Mouse (Mus musculus) liver, embryonic 14.5 days (tissue): ENCODE data around the gene Prr15. TPM values are rescaled to one million over a fixed set of nuclear protein-coding genes. Genes with fewer than 3 reads are reported as not detected.

Experiments
- ATAC-seq: fragments of 200-750 bp; cut with Nextera tagmentation; 2 replicates; pipeline ENCODE4 v1.8.0; 2017; ENCODE audit warnings: moderate number of reproducible peaks, mild to moderate bottlenecking, moderate library complexity; ENCODE audit not compliant: insufficient read depth
- DNase-seq, 3 experiments: peaks; one replicate each; pipeline ENCODE4 v3.0.0-alpha.2; 2012 to 2013; ENCODE audit warnings: low read depth in 3 of 3, low spot score in 3 of 3
- H3K27ac ChIP-seq: fragments of 300-500 bp; sonication (generic); 2 replicates; pipeline ENCODE4 v1.5.1; 2014; ENCODE audit warnings: moderate library complexity, mild to moderate bottlenecking, control low read depth, inconsistent platforms
- H3K27me3 ChIP-seq: fragments of 300-500 bp; sonication (generic); 2 replicates; pipeline ENCODE4 v1.6.1; 2014; ENCODE audit warnings: mild to moderate bottlenecking, low read length, moderate library complexity; ENCODE audit not compliant: control insufficient read depth, insufficient read depth
- H3K36me3 ChIP-seq: fragments of 300-500 bp; sonication (generic); replicated peaks from 2 replicates; pipeline ENCODE4 v1.6.1; 2014; ENCODE audit warnings: low read depth; ENCODE audit not compliant: control insufficient read depth, insufficient read depth
- H3K4me1 ChIP-seq, 2 experiments: fragments of 200-500 bp in 1 of 2; fragments of 300-500 bp in 1 of 2; sonication (generic) in 1 of 2; replicated peaks; 2 replicates each; pipeline ENCODE4 v1.6.1; 2012 to 2014; ENCODE audit warnings: antibody characterized with exemption in 1 of 2, inconsistent platforms in 1 of 2, low read length in 1 of 2; ENCODE audit not compliant: control insufficient read depth in 2 of 2, insufficient read depth in 2 of 2
- H3K4me2 ChIP-seq: fragments of 300-500 bp; sonication (generic); 2 replicates; pipeline ENCODE4 v1.6.1; 2014; ENCODE audit warnings: low read depth, mild to moderate bottlenecking, control low read depth, moderate library complexity
- H3K4me3 ChIP-seq, 2 experiments: fragments of 200-500 bp in 1 of 2; fragments of 300-500 bp in 1 of 2; sonication (generic) in 1 of 2; 2 replicates each; pipeline ENCODE4 v1.5.1; 2012 to 2014; ENCODE audit warnings: low read depth in 2 of 2, low read length in 2 of 2, mild to moderate bottlenecking in 2 of 2, control low read depth in 1 of 2, inconsistent platforms in 1 of 2, moderate library complexity in 1 of 2; ENCODE audit not compliant: insufficient read depth in 1 of 2
- H3K9ac ChIP-seq: fragments of 300-500 bp; sonication (generic); replicated peaks from 2 replicates; pipeline ENCODE4 v1.6.1; 2014; ENCODE audit warnings: mild to moderate bottlenecking, control low read depth, moderate library complexity
- H3K9me3 ChIP-seq: fragments of 300-500 bp; sonication (generic); 2 replicates; pipeline ENCODE4 v1.6.1; 2016; ENCODE audit warnings: low read length, mixed read lengths; ENCODE audit not compliant: control insufficient read depth
- CTCF ChIP-seq: IDR thresholded peaks from 2 replicates; pipeline ENCODE4 v1.5.1; 2016; ENCODE audit warnings: antibody characterized with exemption, low read depth, control low read depth
- EP300 ChIP-seq: IDR thresholded peaks from 2 replicates; pipeline ENCODE4 v1.6.1; 2016; ENCODE audit warnings: antibody characterized with exemption, low read depth
- WGBS: fragments of 180-500 bp; shearing (Covaris S2); extraction: QIAGEN DNeasy Blood & Tissue Kit; methylation state at CpG from one replicate; pipeline ENCODE4 v1.1.7; 2014; ENCODE audit not compliant: insufficient replicate concordance; 5-methylcytosine and 5-hydroxymethylcytosine counted together
- polyA plus RNA-seq, 2 experiments: library from polyadenylated mRNA; depleted of rRNA in 1 of 2; stranded (reverse) in 1 of 2; unstranded in 1 of 2; fragments of >200 nt; fragmentation: Nextera tagmentation in 1 of 2; extraction: Ambion mirVana in 1 of 2; gene quantifications; 2 replicates each; pipeline versions ENCODE4 v1.2.1 to v1.2.3; 2012 to 2014

The Prr15 gene
- polyA plus RNA-seq, 2 experiments, result 0.33 to 0.66 TPM

DNA sequence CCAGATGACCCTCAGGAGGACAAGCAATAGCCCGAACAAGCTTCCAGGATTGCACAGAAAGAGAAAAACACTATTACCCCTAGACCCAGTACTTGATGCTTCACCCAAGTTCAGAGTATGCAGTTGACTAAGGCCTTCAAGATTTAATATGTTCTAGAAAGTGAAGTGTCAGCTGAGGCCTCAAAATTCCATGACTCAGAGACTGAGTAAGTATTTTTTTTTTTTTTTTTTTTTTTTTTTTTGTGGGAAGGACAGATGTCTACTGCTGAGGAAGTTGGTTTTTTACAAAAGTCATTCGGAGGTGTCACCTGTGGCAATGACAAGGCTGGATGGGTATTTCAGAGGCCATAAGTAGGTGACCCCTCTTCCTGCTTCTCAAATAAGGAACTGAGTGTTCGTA, 4.0 kb downstream of the Prr15 start:
- H3K4me1 ChIP-seq, result no peaks in the 10 kb centered on the region; a peak in 1 of 4 replicates
- no peaks in the 10 kb centered on the region for H3K36me3 ChIP-seq
- no peak overlapping the region for H3K4me2 ChIP-seq
- WGBS, result 44% methylated on average over 3 of the region's 3 CpGs
- TF ChIP-seq EP300, result no peak
- no peak for TF ChIP-seq CTCF
- ATAC-seq (no peak), DNase-seq (no peak)
- peaks cover 16% of the 10 kb centered on the region for H3K27me3 ChIP-seq
- no peak overlapping the region for H3K27ac ChIP-seq
- H3K9ac ChIP-seq, result no peak overlapping the region
- no peaks in the 10 kb centered on the region for H3K9me3 ChIP-seq
- no peak overlapping the region for H3K4me3 ChIP-seq

- Histone ChIP-seq H3K4me3 (no peak overlapping the region), H3K4me1 (no peaks in the 10 kb centered on the region; a peak in 1 of 4 replicates), H3K27me3 (peaks cover 16% of the 10 kb centered on the region), H3K9ac (no peak overlapping the region), H3K36me3 (no peaks in the 10 kb centered on the region), H3K27ac (no peak overlapping the region), H3K4me2 (no peak overlapping the region), H3K9me3 (no peaks in the 10 kb centered on the region)
- ATAC-seq (no peak), DNase-seq (peak; percentile 7 to 16 (median 14))
- 64% methylated on average over 10 of the region's 10 CpGs for WGBS
- no peak for TF ChIP-seq CTCF
- no peak for TF ChIP-seq EP300
Observed at GRCm38 (mm10) chr6:54330166-54330565, 4.5 kb downstream of the Prr15 start.

DNA sequence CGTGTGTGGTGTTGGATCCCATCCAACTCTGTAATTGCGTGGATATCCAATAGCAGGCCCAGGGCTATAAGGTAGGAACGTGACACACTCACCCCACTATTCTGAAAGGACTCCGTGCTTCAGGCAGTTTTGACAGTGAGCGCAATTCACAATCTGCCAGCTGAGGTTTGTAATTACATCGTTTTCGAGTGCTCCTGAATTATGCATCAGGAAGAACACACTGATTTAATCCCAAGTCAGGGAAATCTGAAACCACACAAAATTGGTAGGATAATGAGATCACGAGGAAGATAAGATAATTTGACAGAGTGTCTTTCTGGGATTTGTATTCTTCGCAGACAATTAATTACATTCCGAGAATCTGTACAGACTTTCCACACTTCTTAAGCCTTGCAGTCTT, 6.1 kb downstream of the Prr15 start:
- no peak overlapping the region for H3K27ac ChIP-seq
- 65% methylated on average over 10 of the region's 10 CpGs for WGBS
- DNase-seq (no peak), ATAC-seq (no peak)
- H3K9ac ChIP-seq, result no peak overlapping the region
- no peaks in the 10 kb centered on the region for H3K36me3 ChIP-seq
- no peaks in the 10 kb centered on the region for H3K9me3 ChIP-seq
- no peak for TF ChIP-seq EP300
- TF ChIP-seq CTCF, result no peak
- peaks cover 7% of the 10 kb centered on the region for H3K27me3 ChIP-seq
- no peaks in the 10 kb centered on the region; a peak in 1 of 4 replicates for H3K4me1 ChIP-seq
- H3K4me2 ChIP-seq, result no peak overlapping the region
- no peak overlapping the region for H3K4me3 ChIP-seq

GRCm38 (mm10) chr6:54332203-54332602, 6.6 kb downstream of the Prr15 start:
- Histone ChIP-seq H3K4me1 (no peaks in the 10 kb centered on the region; a peak in 1 of 4 replicates), H3K27ac (no peak overlapping the region), H3K9ac (no peak overlapping the region), H3K4me3 (no peak overlapping the region), H3K4me2 (no peak overlapping the region), H3K27me3 (peaks cover 2% of the 10 kb centered on the region), H3K9me3 (no peaks in the 10 kb centered on the region), H3K36me3 (no peaks in the 10 kb centered on the region)
- WGBS, result 73% methylated on average over 8 of the region's 8 CpGs
- TF ChIP-seq EP300 (no peak), CTCF (no peak)
- DNase-seq, result no peak
- ATAC-seq, result no peak

DNA sequence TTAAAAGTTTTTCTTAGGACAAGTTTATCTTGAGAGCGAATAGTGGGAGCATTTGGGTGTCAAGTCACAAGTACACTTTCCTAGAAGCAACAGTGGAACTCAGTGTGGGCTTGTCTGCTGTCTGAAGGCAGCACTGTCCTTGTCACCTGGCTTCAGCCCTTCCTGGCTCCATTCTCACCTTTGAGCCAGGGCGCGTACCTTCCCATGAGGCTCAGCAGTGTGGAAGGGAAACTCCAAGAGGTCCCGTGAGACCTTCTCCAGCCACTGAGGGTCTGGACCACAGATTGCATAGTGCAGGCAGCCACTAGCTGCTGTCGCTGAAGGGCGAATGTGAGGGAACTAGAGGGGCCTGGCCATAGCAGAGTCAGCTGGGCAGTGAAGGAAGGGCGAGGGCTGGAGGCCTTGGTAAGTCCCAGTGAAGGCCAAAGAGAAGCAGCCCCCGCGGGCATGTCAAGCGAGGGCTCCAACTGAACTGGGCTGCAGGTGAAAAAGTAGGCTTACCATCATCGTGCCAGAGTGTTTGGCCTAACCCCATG, 7.5 kb downstream of the Prr15 start:
- Histone ChIP-seq H3K4me2 (no peak overlapping the region), H3K9me3 (no peaks in the 10 kb centered on the region), H3K4me3 (no peak overlapping the region), H3K27ac (no peak overlapping the region), H3K9ac (no peak overlapping the region), H3K4me1 (no peaks in the 10 kb centered on the region; a peak in 1 of 4 replicates), H3K36me3 (no peaks in the 10 kb centered on the region), H3K27me3 (no peaks in the 10 kb centered on the region)
- DNase-seq (no peak), ATAC-seq (no peak)
- TF ChIP-seq EP300, result no peak
- no peak for TF ChIP-seq CTCF
- WGBS, result 60% methylated on average over 11 of the region's 11 CpGs
